In the genomic region with DNA sequence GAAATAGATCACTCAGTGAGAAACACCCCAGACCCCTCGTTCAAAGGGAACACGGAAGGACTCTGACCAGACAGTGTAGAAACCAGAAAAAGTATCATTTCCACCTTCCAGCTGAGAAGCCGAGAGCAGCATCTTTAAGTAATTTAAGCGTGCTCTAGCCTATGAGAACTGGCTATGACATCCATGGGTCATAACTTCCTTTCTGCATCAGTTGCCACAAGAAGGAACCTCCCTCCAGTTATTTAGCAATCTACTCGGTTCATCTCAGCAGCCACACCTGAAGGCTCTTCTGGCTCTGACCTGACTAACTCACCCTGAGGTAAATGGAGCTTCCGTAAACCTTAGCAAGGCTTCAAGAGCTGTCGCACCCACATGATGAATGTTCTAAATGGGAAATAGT, we compare ENCODE assay signal across 17 mouse cellular contexts.
A peak's percentile ranks its signal among the peaks of the same experiment; 100 is the strongest.
DNase-seq lines count a peak whose midpoint lies in the region; ATAC-seq lines count a peak whose summit lies in the region.
"Had no signal": no experiment of that assay in that cellular context is flagged by ENCODE, and none has a peak within 500 bp of the region (broad histone marks: within the 10 kb centered on the region; RNA-seq: fewer than 3 reads in every experiment).

No protein-coding gene starts in this region.

- H3K9me3 ChIP-seq in kidney, embryonic 14.5 days (ENCODE audit: control insufficient read depth, low read length): no peaks in the 10 kb centered on the region
- H3K9me3 ChIP-seq in limb, embryonic 10.5 days (replicated peaks): no peaks in the 10 kb centered on the region
- H3K9me3 ChIP-seq: forebrain, embryonic 10.5 days; hindbrain, embryonic 12.5 days; lung, embryonic 15.5 days; midbrain, embryonic 15.5 days; stomach, embryonic 15.5 days had no signal

- H3K9ac ChIP-seq in kidney, embryonic 14.5 days (ENCODE audit: low read depth, low read length): no peak overlapping the region
- H3K9ac ChIP-seq: hindbrain, embryonic 12.5 days; lung, embryonic 15.5 days; midbrain, embryonic 15.5 days; stomach, embryonic 15.5 days had no signal

- no peak overlapping the region for H3K27ac ChIP-seq in kidney, embryonic 14.5 days (ENCODE audit: low read depth, low read length)
- H3K27ac ChIP-seq in limb, embryonic 10.5 days: no peak overlapping the region
- H3K27ac ChIP-seq: forebrain, embryonic 10.5 days; hindbrain, embryonic 12.5 days; lung, embryonic 15.5 days; midbrain, embryonic 15.5 days; stomach, embryonic 15.5 days had no signal

- peak; percentile 75 for ATAC-seq in kidney, embryonic 14.5 days (ENCODE audit: low FRiP score, low TSS enrichment)
- ATAC-seq in megakaryocyte, adult 5-6 weeks (ENCODE audit: poor library complexity, severe bottlenecking): peak; percentile 72
- ATAC-seq: midbrain, embryonic 15.5 days had no signal

- H3K36me3 ChIP-seq in kidney, embryonic 14.5 days (ENCODE audit: control insufficient read depth, insufficient read depth, low read length): no peaks in the 10 kb centered on the region
- H3K36me3 ChIP-seq in limb, embryonic 10.5 days: peaks cover 13% of the 10 kb centered on the region; the same call in 1 of the 2 replicates
- H3K36me3 ChIP-seq: lung, embryonic 15.5 days; midbrain, embryonic 15.5 days; stomach, embryonic 15.5 days had no signal

- H3K4me1 ChIP-seq in kidney, embryonic 14.5 days (ENCODE audit: control insufficient read depth, insufficient read depth, low read length): peaks cover 33% of the 10 kb centered on the region
- peaks cover 31% of the 10 kb centered on the region for H3K4me1 ChIP-seq in limb, embryonic 10.5 days

- intact Hi-C loops in left cerebral cortex, postnatal 4 days (cut with DNase I): no loop called here

- H3K4me2 ChIP-seq in kidney, embryonic 14.5 days (replicated peaks; ENCODE audit: low read depth, low read length): no peak overlapping the region
- H3K4me2 ChIP-seq: hindbrain, embryonic 12.5 days; lung, embryonic 15.5 days; midbrain, embryonic 15.5 days; stomach, embryonic 15.5 days had no signal

- H3K27me3 ChIP-seq in kidney, embryonic 14.5 days (ENCODE audit: control insufficient read depth, insufficient read depth, low read length): no peaks in the 10 kb centered on the region
- no peaks in the 10 kb centered on the region for H3K27me3 ChIP-seq in limb, embryonic 10.5 days (ENCODE audit: low read depth, poor library complexity, severe bottlenecking)
- H3K27me3 ChIP-seq: hindbrain, embryonic 12.5 days; lung, embryonic 15.5 days; midbrain, embryonic 15.5 days; stomach, embryonic 15.5 days had no signal

- WGBS in kidney, embryonic 14.5 days: 40% methylated on average over 7 of the region's 7 CpGs
- 82% methylated on average over 7 of the region's 7 CpGs for WGBS in limb, embryonic 10.5 days

- H3K4me3 ChIP-seq in kidney, embryonic 14.5 days (ENCODE audit: low read length): no peak overlapping the region
- H3K4me3 ChIP-seq in limb, embryonic 10.5 days: no peak overlapping the region
- H3K4me3 ChIP-seq: forebrain, embryonic 10.5 days; hindbrain, embryonic 12.5 days; lung, embryonic 15.5 days; midbrain, embryonic 15.5 days; stomach, embryonic 15.5 days had no signal

- no peak for DNase-seq in kidney, adult 11 months
- DNase-seq in lung, postnatal 36 days: peak; percentile 15
- DNase-seq in lung, adult 18-20 months: no peak
- DNase-seq in limb, embryonic 10.5 days (ENCODE audit: low spot score): no peak
- no peak for DNase-seq in left cerebral cortex, postnatal 4 days
- DNase-seq in left cerebral cortex, adult 8-10 months (ENCODE audit: low spot score in 2 of 2): no peak
- DNase-seq: adrenal gland, adult 8-10 months; cerebellum, postnatal 25 days; kidney, adult 9 months; right cerebral cortex, postnatal 25 days had no signal
